Mouse (Mus musculus): ENCODE results near the gene Cygb.
"Not testable (repeated sequence)": the region's sequence is repeated elsewhere in the genome, so short reads cannot be mapped to it uniquely, and the experiment has no call there.

Gene Cygb

GRCm38 (mm10) chr11:116676175-116676976 lies 22.3 kb upstream of the Cygb start:
- intact Hi-C loops (cut with DNase I): loop anchor here (10.0 kb wide), 1 partner anchor 128 kb away; no protein-coding TSS in a partner anchor

- intact Hi-C loops (cut with DNase I): loop anchor here (10.0 kb wide), 1 partner anchor 129 kb away; no protein-coding TSS in a partner anchor
Measured at GRCm38 (mm10) chr11:116675429-116675828, 21.3 kb upstream of the Cygb start.

- intact Hi-C loops (cut with DNase I): loop anchor here (10.0 kb wide), 1 partner anchor 130 kb away; no protein-coding TSS in a partner anchor
Measured at GRCm38 (mm10) chr11:116674616-116675379, 20.7 kb upstream of the Cygb start.

DNA sequence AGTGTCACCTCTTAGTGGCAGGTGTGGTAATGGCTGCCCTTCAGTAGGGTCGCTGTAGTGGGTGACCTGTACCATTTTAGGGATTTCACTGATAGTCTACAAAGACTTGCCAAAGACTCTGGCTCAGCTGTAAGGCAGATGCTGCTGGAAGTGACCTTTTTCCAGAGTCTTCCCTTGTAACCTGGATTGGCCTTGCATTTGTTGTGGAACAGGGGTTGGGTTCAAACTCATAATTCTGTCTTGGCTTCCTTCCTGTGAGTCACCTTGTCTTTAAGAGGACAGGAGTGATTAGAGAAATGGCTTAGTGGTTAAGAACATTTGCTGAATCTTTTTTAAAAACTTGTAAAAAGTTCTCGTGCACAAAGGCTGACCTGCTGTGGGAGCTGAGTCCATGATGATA lies 19.3 kb upstream of the Cygb start:
- intact Hi-C loops (cut with DNase I): loop anchor here (10.0 kb wide), 1 partner anchor 131 kb away; no protein-coding TSS in a partner anchor

DNA sequence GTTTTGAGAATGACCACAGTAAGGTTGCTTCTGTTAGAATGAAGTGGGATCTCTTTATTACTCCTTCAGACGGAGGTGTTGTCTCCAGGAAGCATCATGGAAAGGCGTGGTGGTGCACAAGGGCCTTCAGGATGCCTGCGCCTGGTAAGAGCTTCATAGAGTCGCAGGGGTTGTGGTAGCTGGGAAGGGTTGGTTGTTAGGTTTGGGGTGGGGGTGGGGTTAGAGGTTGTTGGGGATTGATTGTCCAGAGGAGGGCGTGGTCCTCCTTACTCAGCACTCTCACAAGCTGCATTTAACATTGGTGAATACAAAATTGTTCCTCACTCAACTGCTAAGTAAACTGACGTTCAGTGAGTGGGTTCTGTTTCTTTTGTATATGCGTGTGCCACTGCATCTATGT lies 18.5 kb upstream of the Cygb start:
- intact Hi-C loops (cut with DNase I): loop anchor here (10.0 kb wide), 1 partner anchor 132 kb away; no protein-coding TSS in a partner anchor

DNA sequence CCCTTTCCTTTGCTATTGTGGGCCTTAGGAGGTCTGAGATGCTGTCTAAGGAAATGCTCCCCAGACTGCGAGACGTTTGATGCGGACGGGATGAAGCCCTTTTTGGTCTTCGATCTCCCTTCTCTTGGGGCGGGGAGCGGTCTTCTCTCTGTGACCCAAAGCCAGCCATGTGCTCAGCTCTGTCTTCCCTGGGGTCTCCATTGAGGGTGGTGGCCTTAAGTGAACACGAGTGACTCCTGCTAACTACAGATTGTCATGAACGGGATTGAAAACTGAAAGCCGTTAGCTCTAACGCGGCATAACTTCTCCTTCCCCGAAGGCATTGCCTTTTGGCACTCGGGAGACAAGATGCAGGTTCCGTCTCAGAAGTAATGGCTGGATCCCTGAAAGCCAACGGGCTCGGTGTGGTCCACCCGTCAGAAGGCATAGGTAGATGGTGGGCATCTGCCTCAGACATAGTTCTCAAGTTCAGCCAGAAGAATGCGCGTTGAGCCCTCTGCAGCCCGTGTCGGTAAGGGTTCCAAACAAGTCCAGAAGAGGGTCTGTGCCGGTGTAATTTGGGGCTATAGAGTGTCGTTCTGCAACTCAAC lies 17.8 kb upstream of the Cygb start:
- intact Hi-C loops (cut with DNase I): loop anchor here (1.0 to 10.0 kb wide), 2 partner anchors 29 to 133 kb away; no protein-coding TSS in a partner anchor

DNA sequence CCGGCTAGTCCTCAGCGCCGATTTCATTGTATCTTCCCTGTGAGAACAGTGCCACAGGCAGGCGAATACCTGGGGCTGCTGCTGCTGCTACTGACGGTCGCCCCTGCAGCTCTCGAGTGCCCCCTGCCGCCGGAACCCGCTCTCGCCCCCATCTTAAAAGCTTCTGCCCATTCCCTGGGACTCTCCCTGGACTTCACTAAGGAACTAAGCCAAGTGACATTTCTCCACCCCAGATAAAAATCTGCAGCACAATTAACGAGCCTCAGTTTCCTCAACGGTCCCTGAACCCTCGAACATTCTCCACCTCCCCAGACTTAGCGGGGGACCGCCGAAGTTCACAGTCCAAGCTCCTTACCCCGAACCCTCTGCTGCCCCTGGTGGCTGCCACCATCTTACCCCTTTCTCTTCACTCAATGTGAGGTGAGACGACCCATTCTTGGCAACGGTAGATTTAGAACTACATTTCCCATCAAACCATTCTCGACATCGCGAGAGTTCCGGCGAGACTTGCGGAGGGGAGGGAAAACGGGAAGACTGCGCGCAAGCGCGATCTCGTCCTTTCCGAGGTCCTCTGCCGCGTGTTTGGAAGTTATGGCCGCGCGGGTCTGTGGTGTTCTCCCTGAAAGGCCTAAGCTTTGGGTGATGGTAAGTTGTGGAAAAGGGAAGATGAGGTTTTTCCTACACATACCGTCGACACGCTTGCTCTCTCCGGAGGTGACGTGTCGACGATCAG lies 17.2 kb upstream of the Cygb start:
- intact Hi-C loops (cut with DNase I): loop anchor here (1.0 to 10.0 kb wide), 2 partner anchors 28 to 134 kb away; no protein-coding TSS in a partner anchor

DNA sequence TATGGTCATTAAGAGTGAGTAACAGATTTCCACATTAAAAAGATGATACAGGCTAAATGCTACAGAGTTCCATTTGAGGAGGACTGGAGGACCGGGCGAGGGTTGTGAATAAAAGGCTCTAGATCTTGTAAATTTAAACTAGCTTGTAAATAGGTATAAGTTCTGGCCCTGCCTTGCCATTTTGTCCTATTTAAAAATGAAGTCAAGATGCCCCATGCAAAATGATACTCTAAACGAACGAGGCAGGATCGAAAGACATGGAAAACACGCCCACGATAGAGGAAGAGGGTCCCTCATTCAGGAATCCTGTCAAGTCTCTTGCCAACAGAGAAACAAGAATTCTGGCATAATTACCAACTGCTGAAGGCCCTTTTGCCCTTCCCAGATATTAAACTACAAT lies 16.3 kb upstream of the Cygb start:
- intact Hi-C loops (cut with DNase I): loop anchor here (10.0 kb wide), 1 partner anchor 134 kb away; no protein-coding TSS in a partner anchor

DNA sequence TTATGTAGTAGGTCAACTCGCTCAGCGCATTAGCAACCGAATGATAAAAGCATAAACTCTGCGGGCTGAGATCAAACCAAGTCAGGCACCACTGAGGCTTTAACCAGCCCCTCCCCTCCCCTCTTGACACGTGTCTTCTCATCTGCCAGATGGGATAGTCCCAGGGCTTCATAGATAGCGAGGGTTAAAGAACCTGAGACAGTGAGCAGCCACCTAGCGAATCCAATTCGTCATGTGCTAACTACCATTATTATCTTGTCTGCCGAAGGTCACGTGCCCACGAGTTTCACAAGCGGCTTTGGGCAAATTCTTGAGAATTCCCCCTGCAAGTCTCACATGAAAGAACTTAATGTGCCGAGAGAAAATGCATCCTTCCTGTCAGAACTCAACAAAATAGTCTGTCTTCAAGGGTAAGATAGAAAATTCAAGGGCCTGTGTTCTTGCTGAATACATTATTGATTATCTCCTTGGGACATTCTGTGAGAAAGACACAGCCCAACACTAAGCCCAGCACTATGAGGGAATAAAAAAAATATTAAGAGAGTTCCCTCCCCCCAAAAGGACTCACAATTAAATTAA lies 15.8 kb upstream of the Cygb start:
- intact Hi-C loops (cut with DNase I): loop anchor here (10.0 kb wide), 1 partner anchor 135 kb away; no protein-coding TSS in a partner anchor

- intact Hi-C loops (cut with DNase I): no loop called here
Measured at GRCm38 (mm10) chr11:116669316-116669715, 15.2 kb upstream of the Cygb start.

- intact Hi-C loops (cut with DNase I): no loop called here
Measured at GRCm38 (mm10) chr11:116668839-116669238, 14.7 kb upstream of the Cygb start.

- intact Hi-C loops (cut with DNase I): no loop called here
Measured at GRCm38 (mm10) chr11:116668381-116668825, 14.3 kb upstream of the Cygb start.

- intact Hi-C loops (cut with DNase I): no loop called here
Measured at GRCm38 (mm10) chr11:116667930-116668329, 13.8 kb upstream of the Cygb start.

- intact Hi-C loops (cut with DNase I): not testable (repeated sequence)
Measured at GRCm38 (mm10) chr11:116667012-116667411, 12.9 kb upstream of the Cygb start.

- intact Hi-C loops (cut with DNase I): no loop called here
Measured at GRCm38 (mm10) chr11:116666566-116666965, 12.5 kb upstream of the Cygb start.

DNA sequence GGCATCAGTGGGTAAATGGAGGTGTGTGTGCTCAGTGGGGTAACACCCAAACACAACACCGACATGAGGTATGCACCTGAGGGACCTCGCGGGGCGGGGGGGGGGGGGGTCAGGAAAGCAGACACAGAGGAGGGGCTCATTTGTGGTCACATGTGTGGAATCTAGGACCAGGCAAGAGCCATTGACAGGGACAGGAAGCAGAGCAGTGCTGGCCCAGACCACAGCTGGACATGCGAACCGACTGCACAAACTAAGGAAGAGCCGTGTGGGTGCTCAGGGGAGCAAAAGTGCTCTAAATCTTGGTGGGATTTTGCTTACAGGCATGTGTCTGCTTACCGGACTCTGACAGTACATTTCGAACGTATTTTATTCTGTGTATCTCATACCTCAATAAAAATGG lies 11.2 kb upstream of the Cygb start:
- intact Hi-C loops (cut with DNase I): no loop called here

- intact Hi-C loops (cut with DNase I): no loop called here
Measured at GRCm38 (mm10) chr11:116661948-116662377, 7.8 kb upstream of the Cygb start.

DNA sequence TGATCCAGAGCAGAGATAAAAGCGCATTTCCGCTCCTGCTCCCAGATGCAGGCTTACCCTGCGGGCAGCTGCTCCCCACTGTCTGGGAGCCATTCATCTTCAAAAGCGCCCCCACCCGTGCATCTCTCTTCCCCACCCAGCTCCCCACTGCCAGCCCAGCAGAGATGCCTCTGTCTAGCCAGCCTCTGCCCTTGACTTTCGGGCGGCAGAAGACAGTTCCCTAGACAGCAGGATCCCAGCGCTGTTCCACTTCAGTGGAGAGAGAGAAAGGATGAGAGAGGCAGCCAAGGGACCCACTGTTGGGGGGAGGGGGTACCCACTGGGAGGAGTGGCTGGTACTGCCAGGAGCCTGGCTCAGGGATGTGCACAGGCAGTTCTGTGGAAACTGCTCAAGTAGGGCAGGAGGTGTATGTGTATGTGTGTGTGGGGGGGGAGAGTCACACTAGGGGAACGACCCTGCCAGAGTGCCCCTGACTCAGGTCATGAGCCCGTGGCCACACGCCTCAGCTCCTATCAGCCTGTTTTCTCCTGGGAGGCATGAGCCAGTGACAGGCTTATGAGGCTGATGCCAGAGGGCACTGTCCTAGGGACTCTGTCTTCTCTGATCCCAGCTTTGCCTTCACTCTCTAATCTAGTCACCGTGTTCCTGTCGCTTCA lies 7.3 kb upstream of the Cygb start:
- intact Hi-C loops (cut with DNase I): no loop called here

GRCm38 (mm10) chr11:116660181-116660580 lies 6.1 kb upstream of the Cygb start:
- intact Hi-C loops (cut with DNase I): no loop called here
